ENCODE assay signal across 12 mouse cellular contexts in the genomic region with DNA sequence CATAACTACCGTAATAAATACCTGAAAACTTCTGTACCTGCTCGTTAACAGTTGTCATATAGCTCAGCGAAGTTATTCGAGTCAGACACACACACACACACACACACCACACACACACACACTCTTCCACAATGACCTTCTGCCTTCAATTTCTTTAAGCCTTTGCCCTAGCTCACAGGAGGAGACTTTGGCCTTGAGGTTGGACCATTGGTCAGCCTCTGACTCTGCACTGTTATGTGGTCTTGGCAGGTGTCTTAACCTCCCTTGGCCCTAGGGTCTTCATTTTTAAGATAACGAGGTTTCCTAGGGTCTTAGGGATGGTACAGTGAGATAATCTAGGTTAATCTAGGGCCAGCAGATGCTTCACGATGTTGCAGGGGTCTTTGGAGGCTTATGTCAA. TPM values are rescaled to one million over a fixed set of nuclear protein-coding genes. Genes with fewer than 3 reads are reported as not detected.
DNase-seq lines count a peak whose midpoint lies in the region; ATAC-seq and TF ChIP-seq lines count a peak whose summit lies in the region.
"Had no signal": no experiment of that assay in that cellular context is flagged by ENCODE, and none has a peak within 500 bp of the region (broad histone marks: within the 10 kb centered on the region; RNA-seq: fewer than 3 reads in every experiment).

No protein-coding gene starts in this region.

- ATAC-seq in limb, embryonic 13.5 days (ENCODE audit: low FRiP score, low read depth) = no peak
- ATAC-seq in intestine, postnatal 0 days = no peak
- no peak for ATAC-seq in neural tube, embryonic 14.5 days (ENCODE audit: low read depth)

- intact Hi-C loops in gastrocnemius, adult 2 months (cut with DNase I) = no loop called here

- no peak overlapping the region for H3K27ac ChIP-seq in gastrocnemius, adult 2 months
- no peak overlapping the region for H3K27ac ChIP-seq in limb, embryonic 13.5 days
- H3K27ac ChIP-seq in limb, embryonic 10.5 days = no peak overlapping the region
- peak overlapping the region; percentile 95 for H3K27ac ChIP-seq in intestine, postnatal 0 days (ENCODE audit: low read depth, low read length)
- no peak overlapping the region for H3K27ac ChIP-seq in neural tube, embryonic 14.5 days (ENCODE audit: low read depth, low read length)

- no peaks in the 10 kb centered on the region for H3K36me3 ChIP-seq in limb, embryonic 13.5 days
- no peaks in the 10 kb centered on the region for H3K36me3 ChIP-seq in limb, embryonic 10.5 days
- H3K36me3 ChIP-seq in intestine, postnatal 0 days (ENCODE audit: control insufficient read depth, insufficient read depth) = no peaks in the 10 kb centered on the region
- H3K36me3 ChIP-seq in neural tube, embryonic 14.5 days (ENCODE audit: control insufficient read depth, insufficient read depth, low read length) = no peaks in the 10 kb centered on the region

- no peak overlapping the region for H3K9ac ChIP-seq in limb, embryonic 13.5 days
- peak overlapping the region; percentile 54 for H3K9ac ChIP-seq in intestine, postnatal 0 days (ENCODE audit: low read depth, low read length)
- H3K9ac ChIP-seq in neural tube, embryonic 14.5 days (replicated peaks; ENCODE audit: low read depth, low read length) = no peak overlapping the region

- H3K9me3 ChIP-seq in limb, embryonic 13.5 days = no peaks in the 10 kb centered on the region
- no peaks in the 10 kb centered on the region for H3K9me3 ChIP-seq in limb, embryonic 10.5 days (replicated peaks)
- H3K9me3 ChIP-seq in intestine, postnatal 0 days (ENCODE audit: control insufficient read depth) = no peaks in the 10 kb centered on the region
- H3K9me3 ChIP-seq in neural tube, embryonic 14.5 days (ENCODE audit: control insufficient read depth, low read length) = no peaks in the 10 kb centered on the region

- peak overlapping the region; percentile 92; the same call in 1 of the 2 replicates for H3K4me2 ChIP-seq in limb, embryonic 13.5 days (replicated peaks)
- peak overlapping the region; percentile 74 for H3K4me2 ChIP-seq in intestine, postnatal 0 days (replicated peaks; ENCODE audit: low read depth)
- peak overlapping the region; percentile 85 for H3K4me2 ChIP-seq in neural tube, embryonic 14.5 days (ENCODE audit: low read depth, low read length)

- 81% methylated on average over 6 of the region's 6 CpGs for WGBS in limb, embryonic 13.5 days
- 87% methylated on average over 6 of the region's 6 CpGs for WGBS in limb, embryonic 10.5 days
- 76% methylated on average over 6 of the region's 6 CpGs for WGBS in intestine, postnatal 0 days
- 89% methylated on average over 6 of the region's 6 CpGs for WGBS in neural tube, embryonic 14.5 days

- no peak for DNase-seq in gastrocnemius, adult 2 months
- no peak for DNase-seq in gastrocnemius, adult 18-20 months (ENCODE audit: low spot score)
- DNase-seq in limb, embryonic 10.5 days (ENCODE audit: low spot score) = no peak
- no peak for DNase-seq in lung, postnatal 10 days
- DNase-seq in c-Kit-positive CD71-positive TER-119-positive erythroid progenitor cells, embryonic 14.5 days (ENCODE audit: low spot score) = no peak
- DNase-seq: heart, postnatal 36 days; left cerebral cortex, postnatal 4 days; thymus, postnatal 25 days had no signal

- peak overlapping the region; percentile 70; the same call in 1 of the 2 replicates for H3K4me3 ChIP-seq in gastrocnemius, adult 2 months
- H3K4me3 ChIP-seq in limb, embryonic 13.5 days = no peak overlapping the region
- H3K4me3 ChIP-seq in limb, embryonic 10.5 days = no peak overlapping the region
- peak overlapping the region; percentile 48; the same call in 1 of the 2 replicates for H3K4me3 ChIP-seq in intestine, postnatal 0 days (ENCODE audit: low read depth, low read length)
- H3K4me3 ChIP-seq in neural tube, embryonic 14.5 days (ENCODE audit: low read depth, low read length) = peak overlapping the region; percentile 48; the same call in 1 of the 2 replicates

- peaks cover 13% of the 10 kb centered on the region for H3K4me1 ChIP-seq in limb, embryonic 13.5 days
- H3K4me1 ChIP-seq in limb, embryonic 10.5 days = peaks cover 20% of the 10 kb centered on the region
- no peaks in the 10 kb centered on the region for H3K4me1 ChIP-seq in intestine, postnatal 0 days (replicated peaks; ENCODE audit: control insufficient read depth, insufficient read depth, low read length)
- H3K4me1 ChIP-seq in neural tube, embryonic 14.5 days (ENCODE audit: control insufficient read depth, insufficient read depth, low read length) = 0 out of 2 replicates have a peak, but pooled peaks cover 3% of the 10 kb centered on the region

- TF ChIP-seq CTCF in gastrocnemius, adult 2 months (IDR thresholded peaks at IDR 0.05) = no peak
- TF ChIP-seq CTCF in intestine, postnatal 0 days (IDR thresholded peaks at IDR 0.05; ENCODE audit: low read depth) = no peak

- H3K27me3 ChIP-seq in limb, embryonic 13.5 days = peaks cover 18% of the 10 kb centered on the region
- peaks cover 33% of the 10 kb centered on the region for H3K27me3 ChIP-seq in limb, embryonic 10.5 days (ENCODE audit: low read depth, poor library complexity, severe bottlenecking)
- no peaks in the 10 kb centered on the region for H3K27me3 ChIP-seq in intestine, postnatal 0 days (replicated peaks; ENCODE audit: control insufficient read depth, insufficient read depth, low read length)
- H3K27me3 ChIP-seq in neural tube, embryonic 14.5 days (ENCODE audit: control insufficient read depth, insufficient read depth, low read length) = no peaks in the 10 kb centered on the region

RNA-seq across cellular contexts. Expression of a gene that starts 1.0 kb away (rescaled TPM):
- total RNA-seq in gastrocnemius, adult 2 months (2021) = 1 to 10 TPM; 2.0 to 2.9 TPM
- total RNA-seq in gastrocnemius, adult 18-20 months (2021) = 1 to 10 TPM; 3.0 to 3.9 TPM
- 7.6 and 8.7 TPM in 2 replicates for polyA plus RNA-seq in limb, embryonic 13.5 days (2015; fragmentation: Nextera tagmentation; extraction: Ambion mirVana)
- 1.0 and 2.5 TPM in 2 replicates for polyA plus RNA-seq in limb, embryonic 10.5 days (2016; fragmentation: Nextera tagmentation; extraction: Ambion mirVana)
- polyA plus RNA-seq in intestine, postnatal 0 days (2015; fragmentation: Nextera tagmentation; extraction: Ambion mirVana) = 535 and 618 TPM in 2 replicates
- 60.9 and 76.4 TPM in 2 replicates for polyA plus RNA-seq in neural tube, embryonic 14.5 days (2014; fragmentation: Nextera tagmentation; extraction: Ambion mirVana)

RNA-seq across cellular contexts. Expression of a gene that starts 15.8 kb away (rescaled TPM):
- total RNA-seq in gastrocnemius, adult 2 months (2021) = 10 to 100 TPM; 76.5 to 83.6 TPM
- total RNA-seq in gastrocnemius, adult 18-20 months (2021) = 10 to 100 TPM; 70.5 to 78.2 TPM
- polyA plus RNA-seq in limb, embryonic 13.5 days (2015; fragmentation: Nextera tagmentation; extraction: Ambion mirVana) = 136 and 142 TPM in 2 replicates
- 139 and 142 TPM in 2 replicates for polyA plus RNA-seq in limb, embryonic 10.5 days (2016; fragmentation: Nextera tagmentation; extraction: Ambion mirVana)
- polyA plus RNA-seq in intestine, postnatal 0 days (2015; fragmentation: Nextera tagmentation; extraction: Ambion mirVana) = 150 and 161 TPM in 2 replicates
- 72.4 and 80.0 TPM in 2 replicates for polyA plus RNA-seq in neural tube, embryonic 14.5 days (2014; fragmentation: Nextera tagmentation; extraction: Ambion mirVana)

RNA-seq across cellular contexts. Expression of a gene that starts 23.1 kb away (rescaled TPM):
- 10 to 100 TPM; 29.2 to 30.8 TPM for total RNA-seq in gastrocnemius, adult 2 months (2021)
- total RNA-seq in gastrocnemius, adult 18-20 months (2021) = 10 to 100 TPM; 36.5 to 36.6 TPM
- polyA plus RNA-seq in limb, embryonic 13.5 days (2015; fragmentation: Nextera tagmentation; extraction: Ambion mirVana) = 20.0 and 22.6 TPM in 2 replicates
- 7.1 and 7.8 TPM in 2 replicates for polyA plus RNA-seq in limb, embryonic 10.5 days (2016; fragmentation: Nextera tagmentation; extraction: Ambion mirVana)
- 89.6 and 97.9 TPM in 2 replicates for polyA plus RNA-seq in intestine, postnatal 0 days (2015; fragmentation: Nextera tagmentation; extraction: Ambion mirVana)
- 8.3 and 10.4 TPM in 2 replicates for polyA plus RNA-seq in neural tube, embryonic 14.5 days (2014; fragmentation: Nextera tagmentation; extraction: Ambion mirVana)

RNA-seq across cellular contexts. Expression of a gene that starts 24.1 kb away (rescaled TPM):
- under 1 TPM in 1 of 2 experiments, not detected in 1; 0.28 TPM for total RNA-seq in gastrocnemius, adult 2 months (2021)
- total RNA-seq in gastrocnemius, adult 18-20 months (2021) = under 1 TPM; 0.07 to 0.21 TPM
- not detected in 2 replicates for polyA plus RNA-seq in limb, embryonic 13.5 days (2015; fragmentation: Nextera tagmentation; extraction: Ambion mirVana)
- polyA plus RNA-seq in limb, embryonic 10.5 days (2016; fragmentation: Nextera tagmentation; extraction: Ambion mirVana) = not detected in 2 replicates
- polyA plus RNA-seq in intestine, postnatal 0 days (2015; fragmentation: Nextera tagmentation; extraction: Ambion mirVana) = 1.8 and 2.3 TPM in 2 replicates
- polyA plus RNA-seq in neural tube, embryonic 14.5 days (2014; fragmentation: Nextera tagmentation; extraction: Ambion mirVana) = not detected in 2 replicates
- polyA plus RNA-seq: brain, embryonic 14.5 days had no signal

RNA-seq across cellular contexts. Expression of a gene that starts 31.1 kb away (rescaled TPM):
- 1 to 10 TPM; 2.7 to 7.7 TPM for total RNA-seq in gastrocnemius, adult 2 months (2021)
- 1 to 10 TPM; 2.5 to 4.4 TPM for total RNA-seq in gastrocnemius, adult 18-20 months (2021)
- 279 and 281 TPM in 2 replicates for polyA plus RNA-seq in limb, embryonic 13.5 days (2015; fragmentation: Nextera tagmentation; extraction: Ambion mirVana)
- polyA plus RNA-seq in limb, embryonic 10.5 days (2016; fragmentation: Nextera tagmentation; extraction: Ambion mirVana) = 202 and 241 TPM in 2 replicates
- polyA plus RNA-seq in intestine, postnatal 0 days (2015; fragmentation: Nextera tagmentation; extraction: Ambion mirVana) = 63.2 and 63.7 TPM in 2 replicates
- 3.5 and 22.9 TPM in 2 replicates for polyA plus RNA-seq in neural tube, embryonic 14.5 days (2014; fragmentation: Nextera tagmentation; extraction: Ambion mirVana)

Comparison
In these comparisons a context has a peak if more than half of its experiments do, and no peak if none do; other contexts are left out.
1. H3K4me3 ChIP-seq: peak in gastrocnemius, adult 2 months (single experiment), intestine, postnatal 0 days (single experiment) and neural tube, embryonic 14.5 days (single experiment); none in limb, embryonic 13.5 days (single experiment) and limb, embryonic 10.5 days (single experiment).
2. Peak in every context shown above with its lines, with median percentiles within 50 percentile points of each other: H3K4me2 ChIP-seq.